Mouse (Mus musculus) thymus, postnatal 25 days (tissue): ENCODE results near the gene Ccnk.

Experiments
- DNase-seq: peaks from one replicate; pipeline ENCODE4 v3.0.0; 2022

Ccnk gene

GRCm38 (mm10) chr12:108249522-108249921 lies 70.1 kb downstream of the Ccnk start:
- DNase-seq = no peak

- no peak for DNase-seq
Measured at GRCm38 (mm10) chr12:108251034-108251792, 71.8 kb downstream of the Ccnk start.

- no peak for DNase-seq
Measured at GRCm38 (mm10) chr12:108251825-108252542, 72.6 kb downstream of the Ccnk start.
